Mouse (Mus musculus) c-Kit-positive CD71-positive TER-119-positive erythroid progenitor cells, embryonic 14.5 days (primary cell): ENCODE measurements at regions not wholly inside any gene's neighbourhood (a gene's known extent, or its start where the extent isn't known, plus 50 kb on each side); places are given as distances from the start of the nearest gene placed in this dataset.

ENCODE experiments used
- DNase-seq: peaks from one replicate; pipeline ENCODE4 v3.0.0-alpha.2; 2013; ENCODE audit warnings: low spot score

DNA sequence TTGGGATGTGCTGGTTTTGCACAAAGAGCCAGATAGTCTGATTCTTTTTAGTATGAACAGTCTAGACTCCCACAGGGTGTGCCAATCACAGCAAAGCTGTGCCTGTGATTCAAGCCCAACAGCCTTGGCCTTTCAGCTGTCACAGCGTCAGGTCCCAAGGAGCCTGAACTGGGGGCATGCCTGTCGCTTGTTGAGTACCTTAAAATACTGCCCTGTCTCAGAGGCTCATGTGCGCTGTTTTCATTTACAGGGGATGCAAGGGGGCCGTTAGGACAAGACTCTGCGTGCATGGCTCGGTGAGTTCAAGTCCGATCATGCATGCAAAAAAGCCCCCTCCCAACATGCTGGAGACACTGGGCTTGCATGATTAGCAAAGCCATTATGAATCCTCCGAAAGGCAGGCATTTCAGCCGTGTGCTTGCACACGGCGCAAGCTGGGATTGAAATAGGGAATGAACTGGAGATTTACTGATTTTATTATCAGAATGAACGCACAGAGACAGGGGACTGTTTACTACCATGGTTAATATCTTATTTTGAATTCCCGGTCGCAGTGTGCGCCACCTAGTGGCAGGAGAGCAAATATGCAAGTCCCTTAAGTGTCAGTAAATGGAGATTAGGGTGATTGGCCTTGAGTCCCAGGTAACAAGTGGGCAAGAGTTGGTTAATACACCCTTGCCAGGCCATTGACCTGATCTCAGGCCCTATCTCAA is 332.8 kb upstream of the Camk1g start:
- DNase-seq = peak; percentile 28

DNA sequence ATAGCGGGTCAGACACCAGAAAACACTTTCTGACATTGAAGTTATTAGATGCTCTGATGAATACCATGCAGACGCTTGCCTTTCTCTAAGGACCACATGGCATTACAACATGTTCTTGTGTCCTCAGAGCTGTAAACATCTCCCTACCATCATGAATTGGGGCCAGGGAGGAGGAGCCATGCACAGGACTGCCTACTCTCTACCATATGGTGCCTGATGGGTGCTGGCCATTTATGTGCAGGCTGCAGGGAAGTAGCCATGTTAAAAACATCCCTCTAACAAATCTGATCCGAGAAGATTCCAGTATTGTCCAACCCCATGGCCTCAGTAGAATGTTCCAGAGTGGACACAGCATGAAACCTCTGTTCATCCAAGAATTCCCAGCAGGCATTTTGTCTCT is 330.1 kb upstream of the Camk1g start:
- no peak for DNase-seq

DNA sequence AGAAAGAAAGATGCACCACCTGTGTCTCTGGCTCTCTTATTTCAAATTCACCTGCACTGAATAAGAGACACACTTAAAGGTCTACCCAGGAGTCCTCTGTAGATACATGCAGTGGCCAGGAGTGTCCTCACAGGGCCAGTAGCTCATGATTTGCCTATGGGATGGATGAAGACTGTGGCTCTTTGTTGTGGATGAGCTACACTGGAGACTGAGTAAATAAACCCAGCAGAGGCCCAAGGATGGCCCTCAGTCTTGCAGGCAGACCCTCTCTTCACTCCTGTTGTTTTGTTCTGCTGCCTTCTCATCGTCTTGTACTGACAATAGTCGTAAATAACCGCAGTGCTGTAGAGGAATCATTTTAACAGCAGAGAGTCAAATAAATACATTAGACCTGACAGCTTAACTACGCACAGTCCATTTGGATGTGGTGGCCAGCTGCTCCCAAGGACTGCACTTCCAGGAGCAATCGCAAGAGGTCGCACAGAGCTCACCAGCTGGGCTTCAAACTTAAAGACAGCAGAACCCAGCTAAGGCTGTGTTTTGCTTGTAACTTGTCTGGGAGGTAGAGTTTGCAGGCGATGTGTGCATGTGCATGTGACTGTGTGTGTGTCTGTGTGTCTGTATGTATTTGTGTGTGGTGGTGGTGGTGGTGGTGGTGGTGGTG is 328.6 kb upstream of the Camk1g start:
- DNase-seq = peak; percentile 12

DNA sequence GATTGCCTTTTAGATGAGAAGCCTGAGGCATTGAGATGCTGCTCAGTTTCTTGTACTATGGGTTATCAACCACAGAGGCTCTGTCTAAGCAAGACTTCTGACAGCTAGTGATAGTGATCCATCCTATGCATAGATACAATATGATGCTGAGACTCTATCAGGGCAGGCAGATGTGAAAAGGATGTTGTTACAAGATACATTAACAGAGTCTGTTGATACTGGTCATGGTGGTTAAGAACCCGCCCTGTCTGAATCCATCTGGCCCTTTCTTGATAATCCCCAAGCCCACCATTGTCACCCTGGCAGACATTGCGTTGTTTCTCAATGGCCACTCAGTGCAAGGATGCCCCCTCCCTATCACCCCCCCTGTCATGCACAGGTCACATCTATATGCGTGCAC is 327.8 kb upstream of the Camk1g start:
- no peak for DNase-seq

DNA sequence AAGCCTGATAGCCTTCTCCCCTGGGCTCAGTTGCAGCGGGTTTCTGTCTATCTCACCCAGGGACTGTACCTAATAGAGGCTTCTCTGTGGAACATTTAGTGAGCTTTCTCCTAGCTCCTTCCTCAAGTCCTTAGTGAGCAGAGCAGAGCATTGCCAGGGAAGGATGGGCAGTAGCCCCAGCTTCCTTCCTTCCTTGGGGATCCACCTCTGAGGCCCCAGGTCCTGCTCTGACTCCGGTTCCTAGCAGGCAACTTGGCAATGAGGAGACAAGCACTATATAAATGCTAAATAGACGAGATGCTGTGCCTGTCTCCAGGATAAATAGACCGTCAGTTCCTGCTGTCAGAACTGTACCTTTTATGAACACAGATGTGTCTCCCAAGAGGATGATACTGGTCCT is 326.9 kb upstream of the Camk1g start:
- no peak for DNase-seq

DNA sequence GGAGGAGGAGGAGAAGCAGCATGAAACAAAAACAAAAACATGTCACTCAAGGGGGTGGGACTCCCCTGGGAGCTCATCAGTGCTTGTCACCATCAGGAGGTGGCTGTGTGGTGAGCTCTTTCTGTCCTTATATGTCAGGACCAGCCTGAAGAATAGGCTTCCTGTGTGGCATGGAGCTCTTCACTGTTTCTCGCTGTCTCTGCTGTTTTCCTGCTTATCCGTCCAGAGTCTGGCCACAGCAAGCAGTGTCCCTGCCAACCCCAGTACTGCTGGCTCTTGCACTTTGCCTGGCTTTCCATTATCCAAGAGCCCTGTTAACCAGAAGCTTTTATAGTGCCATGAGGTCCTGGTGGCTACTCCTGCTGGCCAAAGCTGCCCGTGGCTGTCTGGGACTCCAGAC is 322.9 kb upstream of the Camk1g start:
- DNase-seq = no peak

DNA sequence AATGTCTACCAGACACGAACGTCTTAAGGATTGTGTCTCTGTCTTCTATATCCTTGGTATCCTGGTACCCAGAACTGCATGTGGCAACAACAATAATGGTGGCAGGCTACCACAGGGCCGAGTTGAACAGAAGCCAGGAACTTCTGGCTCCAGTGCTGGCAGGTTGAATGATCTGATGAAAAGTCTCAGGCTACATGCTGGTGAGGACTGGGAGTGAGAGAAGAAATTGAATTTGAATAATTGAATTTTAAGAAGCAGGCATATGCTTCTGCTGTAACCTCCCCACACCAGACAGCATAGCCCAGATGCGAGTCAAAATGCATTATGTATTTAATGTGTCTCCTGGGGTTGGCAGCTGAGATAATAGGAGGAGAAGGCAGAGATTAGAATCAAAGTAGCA is 319.5 kb upstream of the Camk1g start:
- no peak for DNase-seq

DNA sequence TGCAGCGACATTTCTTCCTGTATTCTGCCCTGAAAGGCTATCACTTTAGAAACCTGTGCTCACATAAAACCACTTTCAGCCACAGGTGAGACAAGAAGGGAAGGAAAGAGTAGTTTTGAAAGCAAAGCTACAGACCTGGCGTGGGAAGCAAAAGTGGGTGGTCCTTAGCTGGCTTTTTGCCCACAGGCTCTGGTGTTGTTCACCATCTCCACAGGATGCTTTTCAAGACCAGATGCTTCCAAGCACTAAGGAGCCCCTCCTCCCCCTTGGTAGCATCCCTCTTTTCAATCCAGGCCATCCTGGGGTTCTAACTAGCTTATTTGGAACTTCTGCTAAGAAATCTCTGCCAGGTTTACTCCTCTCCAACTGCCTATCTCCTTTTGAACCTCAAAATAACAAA is 312.8 kb upstream of the Camk1g start:
- DNase-seq = no peak

DNA sequence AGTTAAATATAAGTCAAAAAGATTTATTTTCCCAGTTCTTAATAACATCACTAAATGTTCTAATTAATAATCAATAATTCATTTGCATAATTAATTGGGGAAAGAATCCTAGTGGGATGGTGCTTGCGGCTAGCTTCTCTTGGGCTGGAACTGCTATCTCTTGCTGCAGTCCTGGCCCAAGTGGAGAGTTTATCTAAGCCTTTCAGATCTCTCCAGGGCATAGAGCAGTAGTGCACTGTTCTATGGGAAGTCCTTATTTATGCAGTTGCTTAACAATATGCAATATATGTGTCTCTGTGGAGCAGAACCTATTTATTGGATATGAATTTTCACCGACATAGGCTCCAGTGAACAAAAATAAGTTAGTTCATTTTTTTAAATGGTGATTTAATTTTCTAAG is 308.4 kb upstream of the Camk1g start:
- DNase-seq = no peak

DNA sequence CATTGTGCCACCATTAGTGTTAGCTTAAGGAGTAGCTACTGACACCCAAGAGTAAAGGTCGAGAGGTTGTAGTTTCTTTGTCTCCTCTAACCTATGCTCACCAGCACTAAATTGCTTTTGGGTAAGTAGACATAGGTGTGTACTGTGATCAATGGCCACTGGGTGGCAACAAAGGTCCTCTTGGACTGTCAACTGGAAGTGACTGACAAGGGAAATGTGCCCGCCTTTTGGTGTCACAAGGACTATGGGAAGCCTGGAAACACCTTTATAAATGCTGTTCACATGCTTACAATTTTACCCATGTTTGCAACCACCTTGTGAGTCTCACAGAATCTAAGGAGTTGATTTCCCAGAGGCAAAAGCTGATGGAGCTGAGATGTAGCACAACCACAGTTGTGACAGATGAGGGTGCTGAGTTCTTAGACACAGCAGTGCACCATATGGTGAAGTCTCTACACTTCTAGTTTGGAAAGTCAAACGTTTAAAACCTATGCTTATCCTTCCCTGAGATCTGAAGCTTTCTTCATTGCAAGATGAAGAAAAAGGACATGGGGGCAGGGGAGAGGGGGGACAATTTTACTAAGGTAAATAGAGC is 303.2 kb upstream of the Camk1g start:
- DNase-seq = no peak

DNA sequence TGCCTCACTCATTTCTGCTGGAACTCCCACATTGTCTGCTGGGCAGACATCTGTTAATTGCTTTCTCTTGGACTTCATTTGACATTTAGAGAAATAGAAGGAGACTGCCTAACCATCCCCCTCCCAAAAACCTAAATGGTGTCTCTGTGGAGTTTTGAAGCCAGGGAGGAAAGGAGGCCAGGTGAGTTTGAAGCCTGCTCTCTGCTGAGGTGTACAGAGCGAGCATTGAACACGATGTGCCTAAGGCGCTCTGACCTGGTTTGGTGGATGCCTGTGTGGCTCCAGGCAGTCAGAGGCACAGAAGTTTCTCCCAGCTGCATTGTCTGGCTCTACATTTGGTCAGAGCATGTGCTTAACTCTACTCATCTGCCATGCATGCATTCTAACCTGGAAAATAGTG is 302.6 kb upstream of the Camk1g start:
- no peak for DNase-seq

DNA sequence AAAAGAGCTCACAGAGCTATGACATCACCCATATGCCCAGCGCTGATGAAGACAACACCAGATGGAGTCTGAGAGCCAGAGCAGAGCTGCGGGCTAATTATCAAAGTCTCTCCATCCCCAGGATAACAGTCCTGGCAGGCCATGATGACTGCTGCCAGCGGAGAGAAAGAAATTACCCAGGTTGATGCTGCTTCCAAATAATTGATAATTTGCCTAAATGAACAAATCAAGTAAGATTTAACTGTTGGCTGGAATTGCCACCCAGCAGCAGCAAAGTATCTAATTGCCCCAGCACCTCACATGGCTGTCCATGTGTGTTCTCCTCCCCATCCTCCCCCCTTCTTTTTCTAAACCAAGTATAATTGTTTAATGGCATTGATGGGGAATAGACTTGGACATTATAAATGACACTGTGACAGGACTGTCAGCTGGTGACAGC is 301.7 kb upstream of the Camk1g start:
- no peak for DNase-seq

DNA sequence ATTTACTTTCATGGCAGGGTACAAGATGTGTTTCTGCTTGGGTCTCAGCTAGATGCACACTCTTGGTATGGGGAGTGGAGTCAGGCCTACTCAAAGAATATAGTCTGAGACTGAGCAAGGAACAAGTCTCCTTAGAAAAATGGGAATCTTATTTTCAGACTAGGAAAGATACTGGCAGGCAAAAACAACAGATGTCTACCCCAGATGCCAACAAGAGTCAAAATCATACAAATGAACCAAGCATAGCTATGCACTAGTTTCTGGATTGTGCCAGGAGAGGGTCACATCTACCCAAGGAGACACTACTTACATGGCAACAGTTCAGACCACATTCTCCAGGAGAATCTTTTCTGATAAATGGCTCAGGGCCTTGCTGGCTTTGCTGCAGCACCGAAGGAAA is 300.9 kb upstream of the Camk1g start:
- DNase-seq = no peak

DNA sequence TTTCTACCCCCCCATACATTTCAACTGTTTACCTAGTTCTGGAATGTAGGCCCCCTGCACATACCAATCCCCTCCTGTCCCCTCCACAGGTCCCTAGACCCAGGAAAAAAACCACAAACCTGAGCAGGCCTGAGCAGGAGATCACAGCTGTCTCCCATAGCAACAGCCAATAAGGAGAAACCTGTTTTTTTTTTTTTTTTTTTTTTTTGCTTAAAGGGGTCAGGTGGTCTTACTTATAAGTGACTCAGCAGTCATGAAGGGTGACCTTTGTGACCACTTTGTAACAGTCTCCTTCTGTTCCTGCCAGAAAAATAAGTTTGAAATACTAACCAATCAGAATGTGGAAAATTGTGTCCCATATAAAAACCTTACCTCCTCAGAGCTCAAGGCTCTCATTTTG is 299.9 kb upstream of the Camk1g start:
- no peak for DNase-seq

DNA sequence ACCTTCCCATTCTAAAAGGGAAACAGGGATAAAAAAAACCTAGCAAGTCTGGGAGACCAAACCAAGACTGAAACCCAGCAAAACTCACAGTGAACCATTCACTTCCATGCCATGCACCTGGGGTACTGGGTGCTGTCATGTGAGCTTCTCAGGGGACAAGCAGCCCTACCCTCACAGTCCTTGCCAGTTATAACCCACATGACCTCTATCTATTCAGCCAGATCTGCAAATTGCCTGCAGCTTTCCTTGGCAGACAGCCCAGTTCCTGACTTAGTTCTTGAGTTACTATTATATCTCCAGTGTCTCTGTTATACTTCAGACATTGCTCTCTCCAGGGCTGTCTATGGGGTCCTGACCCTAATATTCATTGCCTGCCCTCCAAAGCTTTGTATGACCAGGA is 298.7 kb upstream of the Camk1g start:
- no peak for DNase-seq

DNA sequence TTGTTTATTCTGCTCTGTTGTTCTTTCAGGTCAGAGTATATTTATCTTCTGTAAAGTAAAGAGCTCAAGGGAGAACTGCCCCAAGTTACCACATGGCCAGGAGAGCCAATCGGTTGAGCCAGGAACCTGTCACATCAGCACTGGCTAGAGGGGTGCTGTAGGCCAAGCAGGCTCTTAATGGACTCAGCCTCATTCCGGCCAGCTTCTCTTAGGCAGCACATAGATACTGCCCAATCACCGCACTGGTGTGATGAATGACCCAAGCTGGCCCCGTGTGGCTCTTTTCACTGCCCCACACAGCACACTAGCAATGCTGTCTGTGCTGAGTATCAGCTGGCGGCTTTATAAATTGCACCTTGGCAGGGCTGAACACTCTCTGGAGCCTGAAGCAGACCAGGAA is 295.8 kb upstream of the Camk1g start:
- DNase-seq = no peak

DNA sequence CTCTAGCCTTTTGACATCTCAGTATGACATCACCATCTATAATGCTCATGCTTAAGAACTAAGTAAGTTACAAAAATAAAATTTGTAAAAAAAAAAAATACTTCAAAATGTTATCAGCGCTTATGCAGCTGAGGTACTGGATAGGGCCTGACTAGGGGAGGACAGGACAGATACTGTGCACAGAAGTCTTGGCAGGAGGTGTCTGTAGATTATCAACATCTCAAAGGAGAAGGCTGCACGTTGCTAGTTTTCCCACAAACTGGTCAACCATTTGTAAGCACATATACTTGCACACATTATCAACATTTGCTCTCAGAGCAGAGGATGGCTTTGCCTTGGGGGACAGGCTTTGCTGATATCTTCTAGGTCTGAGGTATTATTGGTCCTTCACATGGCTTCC is 294.5 kb upstream of the Camk1g start:
- DNase-seq = no peak

DNA sequence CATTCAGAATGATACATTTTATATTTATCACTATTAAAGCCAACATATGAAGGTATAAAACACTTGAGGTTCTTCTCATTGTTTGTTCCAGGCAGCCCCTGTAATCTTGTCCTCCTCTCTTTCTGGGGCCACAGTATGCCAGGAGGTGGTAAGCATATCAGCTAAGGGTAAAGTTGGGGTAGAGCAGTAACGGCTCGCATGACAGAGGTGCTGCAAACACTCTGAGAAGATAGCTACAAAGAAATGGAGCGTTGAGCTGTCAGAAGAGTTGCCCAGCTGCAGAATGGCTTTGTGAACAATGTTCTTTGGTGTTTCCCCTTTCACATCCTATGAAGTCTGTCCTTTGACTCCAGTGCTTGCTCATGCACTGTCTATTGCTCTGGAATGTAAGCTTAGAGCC is 293.5 kb upstream of the Camk1g start:
- no peak for DNase-seq

DNA sequence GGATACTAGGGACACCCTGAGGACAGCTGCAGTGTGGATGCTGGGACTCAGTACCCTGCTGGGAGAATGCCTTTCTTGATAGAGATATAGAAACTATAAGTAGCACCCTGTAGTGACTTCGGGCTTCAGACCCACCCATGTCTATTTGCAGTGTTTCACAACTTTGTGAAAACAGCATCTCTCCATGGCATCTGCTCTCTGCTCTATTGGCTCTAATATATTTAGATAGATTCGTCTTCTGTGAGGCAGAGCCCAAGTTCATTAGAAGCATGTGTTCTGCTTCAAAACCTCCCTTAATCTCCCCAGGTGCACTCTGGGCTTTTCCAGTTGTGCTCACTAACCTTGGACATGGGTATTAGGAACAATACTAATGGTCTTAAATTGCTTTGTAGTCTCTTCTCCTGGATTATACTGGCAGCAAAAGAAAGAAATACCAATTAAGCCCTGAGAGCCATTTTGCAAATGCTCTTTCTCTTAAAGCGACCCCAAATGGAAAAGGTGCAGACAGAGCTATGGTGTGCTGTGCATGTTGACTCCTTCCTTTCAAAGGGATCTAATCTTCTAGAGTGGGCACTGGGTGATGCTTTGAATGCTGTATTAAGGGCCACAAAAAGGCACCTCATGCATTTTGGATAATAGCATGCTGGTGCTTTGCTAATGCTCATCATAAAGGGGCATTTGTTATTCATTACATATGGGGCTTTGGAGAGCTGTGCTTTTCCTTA is 292.2 kb upstream of the Camk1g start:
- DNase-seq = no peak

DNA sequence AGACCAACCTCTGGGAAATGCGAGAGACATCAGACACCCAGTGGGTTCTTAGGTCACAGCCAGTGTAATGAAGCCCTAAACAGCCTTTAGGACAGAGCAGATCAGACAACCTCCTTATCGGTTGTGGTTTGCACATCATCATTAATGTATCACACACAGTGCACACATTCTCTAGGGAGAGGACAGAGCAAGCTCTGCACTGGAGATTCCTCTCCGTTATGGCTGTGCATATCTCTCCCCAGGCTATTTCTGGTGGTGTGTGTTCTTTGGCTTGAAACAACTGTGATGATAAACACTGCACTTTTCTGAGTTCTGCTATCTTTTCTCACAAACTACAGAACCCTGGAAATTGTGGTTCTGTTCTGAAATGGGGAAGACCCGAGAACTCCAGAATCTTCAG is 291.3 kb upstream of the Camk1g start:
- no peak for DNase-seq

DNA sequence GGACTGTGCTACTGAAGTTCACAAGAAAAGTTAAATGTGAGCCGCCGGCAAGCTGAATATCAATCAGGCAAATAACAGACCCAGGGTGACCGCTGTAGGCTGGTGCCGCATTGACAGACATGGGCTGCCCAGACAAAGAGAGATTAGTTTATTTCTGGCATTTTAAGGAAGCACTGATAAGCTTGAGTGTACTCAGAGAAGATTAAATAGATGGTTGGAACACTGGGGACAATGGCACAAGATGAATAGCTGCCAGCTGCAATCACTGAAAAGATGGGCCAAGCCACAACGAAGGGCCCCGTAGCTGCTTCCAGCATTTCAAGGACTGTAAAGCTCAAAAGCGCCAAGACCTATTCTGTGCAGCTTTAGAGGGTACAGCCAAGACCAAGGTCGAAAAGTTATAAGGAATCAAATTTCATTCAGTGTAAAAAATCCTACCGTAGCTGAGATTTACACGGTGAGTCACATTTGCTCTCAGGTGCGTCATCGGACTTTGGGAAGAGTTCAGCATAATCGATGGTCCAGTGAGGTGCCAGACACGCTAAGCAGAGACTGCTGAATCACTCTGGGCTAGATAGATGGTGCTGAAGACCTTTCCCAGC is 285.1 kb upstream of the Camk1g start:
- DNase-seq = no peak

DNA sequence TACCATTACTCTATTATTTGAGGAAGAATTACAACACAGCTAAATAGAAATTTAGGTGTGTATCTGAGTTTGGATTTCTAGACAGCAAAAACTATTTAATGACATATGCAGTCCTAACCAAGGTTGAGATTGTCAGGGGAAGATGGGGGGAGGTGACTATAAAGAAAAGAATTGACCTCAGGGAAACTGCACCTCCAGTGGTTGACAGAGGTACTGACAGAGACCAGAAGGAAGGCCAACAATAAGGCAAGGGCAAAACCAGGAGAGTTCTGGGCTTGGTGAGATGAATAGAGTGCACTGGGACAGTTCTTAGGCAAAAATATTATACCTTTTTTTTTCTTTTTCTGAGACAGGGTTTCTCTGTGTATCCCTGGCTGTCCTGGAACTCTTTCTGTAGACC is 280.2 kb upstream of the Camk1g start:
- DNase-seq = no peak

DNA sequence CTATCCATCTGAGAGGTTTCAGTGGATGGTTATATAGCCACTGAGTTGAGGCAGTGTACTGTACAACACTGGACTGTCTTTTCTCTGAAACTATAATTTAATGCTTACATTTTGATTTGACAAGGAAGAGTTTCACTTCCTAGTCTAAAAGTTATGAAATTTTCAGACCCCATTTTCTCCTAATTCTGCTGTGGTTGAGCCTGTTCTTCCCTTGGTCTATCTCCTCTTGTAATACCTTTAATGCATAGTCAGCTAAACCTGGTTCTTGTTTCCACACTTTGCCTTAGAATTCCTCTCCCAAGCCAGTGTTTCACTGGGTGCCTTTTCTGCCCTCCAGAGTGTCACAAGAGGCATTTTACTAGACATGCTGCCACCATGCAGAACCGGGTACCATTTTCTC is 279.3 kb upstream of the Camk1g start:
- no peak for DNase-seq
